Mouse (Mus musculus) ES-E14 (cell line): Measurements from ENCODE around the gene Madd. TPM values are rescaled to one million over a fixed set of nuclear protein-coding genes. Genes with fewer than 3 reads are reported as not detected.

Experiments used
- DNase-seq: peaks from one replicate; pipeline ENCODE4 v3.0.0-alpha.2; 2013; ENCODE audit warnings: low read depth, low spot score
- H3K27ac ChIP-seq: 2 replicates; pipeline ENCODE4 v1.5.1; 2012; ENCODE audit warnings: low read depth, mild to moderate bottlenecking, low read length, moderate library complexity, mixed read lengths; ENCODE audit not compliant: poor library complexity, insufficient read depth, severe bottlenecking
- H3K36me3 ChIP-seq: 2 replicates; pipeline ENCODE4 v1.6.1; 2012; ENCODE audit warnings: mild to moderate bottlenecking, low read length, moderate library complexity, mixed read lengths; ENCODE audit not compliant: control insufficient read depth, poor library complexity, insufficient read depth, severe bottlenecking
- H3K4me1 ChIP-seq, 2 experiments: fragments of 150-350 bp in 1 of 2; sonication (generic) in 1 of 2; 2 replicates each; pipeline ENCODE4 v1.6.1; 2012; ENCODE audit warnings: low read length in 2 of 2, mild to moderate bottlenecking in 1 of 2, mixed read lengths in 1 of 2; ENCODE audit not compliant: control insufficient read depth in 2 of 2, insufficient read depth in 2 of 2, poor library complexity in 1 of 2
- H3K4me3 ChIP-seq, 2 experiments: fragments of 150-350 bp in 1 of 2; sonication (generic) in 1 of 2; 2 replicates each; pipeline ENCODE4 v1.5.1; 2012; ENCODE audit warnings: low read length in 2 of 2, low read depth in 1 of 2, mild to moderate bottlenecking in 1 of 2, mixed read lengths in 1 of 2; ENCODE audit not compliant: insufficient read depth in 1 of 2, poor library complexity in 1 of 2, severe bottlenecking in 1 of 2
- H3K9ac ChIP-seq: 2 replicates; pipeline ENCODE4 v1.6.1; 2012; ENCODE audit warnings: low read depth, mild to moderate bottlenecking, low read length, mixed read lengths; ENCODE audit not compliant: poor library complexity, insufficient read depth, severe bottlenecking
- H3K9me3 ChIP-seq: fragments of 150-350 bp; sonication (generic); 2 replicates; pipeline ENCODE4 v1.6.1; 2012; ENCODE audit warnings: low read depth, mild to moderate bottlenecking, low read length; ENCODE audit not compliant: control insufficient read depth, insufficient read depth
- CHD2 ChIP-seq: IDR thresholded peaks from 2 replicates; pipeline ENCODE4 v1.6.1; 2014; ENCODE audit warnings: mild to moderate bottlenecking, low read depth, low read length, inconsistent platforms
- HCFC1 ChIP-seq: IDR thresholded peaks from 2 replicates; pipeline ENCODE4 v1.6.1; 2012; ENCODE audit warnings: low read length, inconsistent platforms, borderline replicate concordance; ENCODE audit not compliant: insufficient read depth
- MAFK ChIP-seq: IDR thresholded peaks from 2 replicates; pipeline ENCODE4 v1.6.1; 2014; ENCODE audit warnings: mild to moderate bottlenecking, low read depth, low read length, inconsistent platforms; ENCODE audit not compliant: insufficient read depth
- ZC3H11A ChIP-seq: IDR thresholded peaks from 2 replicates; pipeline ENCODE4 v1.6.1; 2012; ENCODE audit warnings: low read depth, mild to moderate bottlenecking, inconsistent platforms, low read length, borderline replicate concordance
- ZNF384 ChIP-seq: IDR thresholded peaks from 2 replicates; pipeline ENCODE4 v1.6.1; 2012; ENCODE audit warnings: low read depth, low read length, inconsistent platforms
- in situ Hi-C, 2 experiments: fragments of 600-800 bp; cut with MboI; formaldehyde crosslinking; loops; one replicate each; pipeline ENCODE4 v1.15.1; 2025; ENCODE audit warnings: low sequenced_read_pairs in 2 of 2, inconsistent platforms in 1 of 2; ENCODE audit not compliant: unreplicated experiment in 2 of 2
- total RNA-seq: library from RNA; depleted of rRNA; stranded (reverse); fragments of 300-350 nt; gene quantifications from 2 replicates; pipeline ENCODE4 v1.2.3, GENCODE M21; 2012

Madd gene
- total RNA-seq, 1 experiment = 6.7 TPM

DNA sequence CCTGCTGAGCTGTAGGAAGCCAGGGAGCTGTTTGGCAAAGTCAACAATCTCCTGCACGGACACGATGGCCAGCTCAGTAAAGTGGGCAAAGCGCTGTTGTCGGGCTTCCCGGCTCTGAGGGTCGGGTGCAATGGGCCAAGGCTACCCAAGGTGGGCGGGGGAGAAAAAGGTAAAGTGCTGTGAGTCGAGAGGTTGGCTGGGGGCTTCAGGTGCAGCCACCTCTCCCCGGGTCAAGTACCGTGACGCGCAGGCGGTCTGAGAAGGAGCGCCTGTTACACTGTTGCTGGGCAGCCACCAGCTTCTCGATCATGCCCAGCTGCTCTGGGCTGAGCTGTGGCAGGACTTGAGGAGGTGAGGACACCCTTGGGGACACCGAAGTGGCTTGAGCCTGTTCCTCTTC is 6.9 kb upstream of the Madd start:
- no peak for DNase-seq
- H3K36me3 ChIP-seq = no peaks in the 10 kb centered on the region
- H3K27ac ChIP-seq = no peak overlapping the region
- peaks cover 0 to 1% of the 10 kb centered on the region in 2 experiments; a peak in 1 of 4 replicates for H3K4me1 ChIP-seq
- H3K4me3 ChIP-seq = no peak overlapping the region
- TF ChIP-seq MAFK = no peak
- TF ChIP-seq CHD2 = no peak
- TF ChIP-seq ZNF384 = no peak
- no peak for TF ChIP-seq HCFC1
- no peak for TF ChIP-seq ZC3H11A
- in situ Hi-C loops = no loop called here
- H3K9me3 ChIP-seq = no peaks in the 10 kb centered on the region
- H3K9ac ChIP-seq = no peak overlapping the region

DNA sequence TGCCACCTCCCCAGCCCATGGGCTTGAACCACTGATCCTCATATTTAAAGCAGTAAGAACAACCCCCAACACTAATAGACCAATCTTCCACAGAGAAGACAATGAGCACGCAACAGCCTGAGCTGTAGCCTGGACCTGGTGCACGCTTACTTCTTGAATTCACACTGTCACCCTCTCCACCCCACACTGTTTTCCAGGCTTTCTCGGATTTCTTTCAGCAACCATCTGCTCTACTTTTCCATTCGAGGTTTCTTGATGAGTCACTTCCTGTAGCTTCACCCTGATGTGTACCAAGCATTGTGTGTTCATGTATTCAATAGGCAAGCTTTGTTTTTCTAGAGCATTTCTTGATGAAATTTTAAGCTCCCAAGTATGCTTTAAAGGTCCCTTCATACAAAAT is 3.8 kb upstream of the Madd start:
- in situ Hi-C loops = no loop called here
- Histone ChIP-seq H3K4me3 (no peak overlapping the region), H3K4me1 (peaks cover 0 to 4% of the 10 kb centered on the region in 2 experiments; a peak in 1 of 4 replicates), H3K9ac (no peak overlapping the region), H3K27ac (no peak overlapping the region), H3K9me3 (no peaks in the 10 kb centered on the region), H3K36me3 (no peaks in the 10 kb centered on the region)
- TF ChIP-seq MAFK = no peak
- TF ChIP-seq ZC3H11A = no peak
- TF ChIP-seq ZNF384 = no peak
- no peak for TF ChIP-seq CHD2
- TF ChIP-seq HCFC1 = no peak
- DNase-seq = no peak

GRCm38 (mm10) chr2:91186208-91186607 is 2.6 kb upstream of the Madd start:
- TF ChIP-seq ZC3H11A (no peak), CHD2 (no peak), MAFK (no peak), HCFC1 (no peak), ZNF384 (no peak)
- Histone ChIP-seq H3K4me1 (peaks cover 0 to 7% of the 10 kb centered on the region in 2 experiments; a peak in 1 of 4 replicates), H3K9me3 (no peaks in the 10 kb centered on the region), H3K27ac (no peak overlapping the region), H3K36me3 (no peaks in the 10 kb centered on the region), H3K4me3 (no peak overlapping the region), H3K9ac (no peak overlapping the region)
- DNase-seq = no peak
- in situ Hi-C loops = no loop called here

DNA sequence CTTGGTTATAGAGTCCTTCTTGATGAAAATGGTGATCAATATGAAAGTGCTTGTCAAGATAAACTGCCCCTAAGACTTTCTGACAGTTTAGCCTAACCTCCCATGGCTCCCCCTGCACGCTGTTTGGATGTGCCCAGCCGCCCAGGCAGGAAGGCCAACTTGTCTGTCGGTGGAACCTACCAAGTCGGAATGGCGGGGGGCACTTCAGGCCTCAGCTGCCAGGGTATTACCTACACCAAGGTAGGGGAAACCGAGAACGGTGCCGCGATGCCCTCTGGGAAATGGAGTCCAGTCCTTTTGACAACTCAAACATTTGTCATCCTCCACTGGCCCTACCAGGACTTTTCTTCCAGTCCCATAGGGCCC is 506 bp downstream of the Madd start:
- Histone ChIP-seq H3K27ac (no peak overlapping the region), H3K9ac (peak overlapping the region; percentile 62), H3K36me3 (no peaks in the 10 kb centered on the region), H3K9me3 (no peaks in the 10 kb centered on the region), H3K4me1 (peaks cover 0 to 7% of the 10 kb centered on the region in 2 experiments; a peak in 1 of 4 replicates), H3K4me3 (peak overlapping the region; percentile 23 to 79)
- in situ Hi-C loops = no loop called here
- TF ChIP-seq MAFK (no peak), CHD2 (no peak), ZNF384 (no peak), HCFC1 (peak; percentile 94)
- peak; percentile 98 for DNase-seq

- in situ Hi-C loops = no loop called here
- H3K36me3 ChIP-seq = no peaks in the 10 kb centered on the region
- H3K4me3 ChIP-seq = peak overlapping the region; percentile 23 to 79
- TF ChIP-seq ZNF384 (peak; percentile 85), MAFK (no peak)
- peak overlapping the region; percentile 62 for H3K9ac ChIP-seq
- H3K27ac ChIP-seq = no peak overlapping the region
- DNase-seq = no peak
- H3K4me1 ChIP-seq = peaks cover 0 to 7% of the 10 kb centered on the region in 2 experiments; a peak in 1 of 4 replicates
- no peaks in the 10 kb centered on the region for H3K9me3 ChIP-seq
Measured at GRCm38 (mm10) chr2:91182405-91183147, 1.1 kb downstream of the Madd start.
